Mouse (Mus musculus) cerebellum, adult (tissue): ENCODE results near the gene Clec11a.

Source experiments
- ATAC-seq: cut with Nextera tagmentation; 2 replicates; pipeline ENCODE4 v1.9.2; 2017; ENCODE audit warnings: mild to moderate bottlenecking, moderate library complexity, mixed read lengths; ENCODE audit not compliant: insufficient number of reproducible peaks, low FRiP score, low TSS enrichment

Clec11a gene

GRCm38 (mm10) chr7:44287760-44288159 is 18.9 kb downstream of the Clec11a start:
- ATAC-seq = no peak

GRCm38 (mm10) chr7:44281586-44281985 is 25.1 kb downstream of the Clec11a start:
- ATAC-seq = no peak

- ATAC-seq = no peak
These were observed 25.7 kb downstream of the Clec11a start for GRCm38 (mm10) chr7:44280959-44281358.

DNA sequence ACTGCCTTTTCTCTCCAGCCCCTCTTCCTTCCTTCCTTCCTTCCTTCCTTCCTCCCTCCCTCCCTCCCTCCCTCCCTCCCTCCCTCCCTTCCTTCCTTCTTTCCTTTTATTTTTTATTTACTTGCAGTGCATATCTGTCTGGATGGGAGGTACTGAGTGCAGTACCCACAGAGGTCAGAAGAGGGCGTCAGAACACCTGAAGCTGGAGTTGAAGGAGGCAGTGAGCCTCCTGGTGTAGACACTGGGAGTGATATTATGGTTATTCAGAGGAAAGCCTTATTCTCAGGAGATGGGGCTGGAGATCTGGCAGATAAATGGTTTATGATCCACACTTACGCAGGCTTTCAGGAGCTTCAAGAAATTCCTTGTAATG is 29.5 kb downstream of the Clec11a start:
- ATAC-seq = no peak; the same call in 1 of the 2 replicates

DNA sequence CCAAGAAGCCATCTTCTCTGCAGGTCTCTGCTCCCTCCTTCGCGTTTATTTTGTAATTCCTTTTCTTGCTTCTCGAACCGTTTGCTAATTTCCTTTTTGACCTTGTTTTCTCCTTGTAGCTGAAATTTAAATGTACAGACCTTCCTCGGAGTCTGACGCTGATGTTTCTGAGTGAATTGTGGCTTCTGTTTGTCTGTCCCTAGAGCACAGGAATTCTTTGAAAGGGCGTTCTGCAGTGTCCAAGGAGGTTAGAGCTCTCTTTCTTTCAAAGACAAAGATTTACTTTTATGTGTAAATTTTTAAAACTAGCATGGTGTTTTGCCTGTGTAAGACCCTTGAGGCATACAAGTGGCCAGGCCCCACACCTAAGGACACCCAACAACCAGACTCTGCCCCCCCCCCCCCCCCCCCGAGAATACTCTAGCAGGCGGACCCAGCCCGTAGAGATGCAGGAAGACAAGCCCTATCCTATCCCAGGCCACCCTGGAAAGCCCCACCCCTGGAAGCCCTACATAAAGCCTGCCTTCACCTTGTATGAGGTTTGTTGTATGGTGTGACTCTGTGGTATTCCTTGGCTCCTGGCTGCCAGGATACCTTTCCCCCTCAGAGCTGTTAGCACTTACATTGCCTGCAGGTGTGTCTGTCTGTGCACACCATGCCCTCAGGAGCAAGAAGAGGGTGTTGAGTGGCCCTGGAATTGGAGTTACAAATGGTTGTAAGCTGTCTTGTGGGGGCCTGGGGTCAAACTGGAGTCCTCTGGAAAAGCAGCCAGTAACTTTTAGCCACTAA is 30.0 kb downstream of the Clec11a start:
- no peak for ATAC-seq

- no peak for ATAC-seq
These were observed 31.2 kb downstream of the Clec11a start for GRCm38 (mm10) chr7:44275546-44275945.

DNA sequence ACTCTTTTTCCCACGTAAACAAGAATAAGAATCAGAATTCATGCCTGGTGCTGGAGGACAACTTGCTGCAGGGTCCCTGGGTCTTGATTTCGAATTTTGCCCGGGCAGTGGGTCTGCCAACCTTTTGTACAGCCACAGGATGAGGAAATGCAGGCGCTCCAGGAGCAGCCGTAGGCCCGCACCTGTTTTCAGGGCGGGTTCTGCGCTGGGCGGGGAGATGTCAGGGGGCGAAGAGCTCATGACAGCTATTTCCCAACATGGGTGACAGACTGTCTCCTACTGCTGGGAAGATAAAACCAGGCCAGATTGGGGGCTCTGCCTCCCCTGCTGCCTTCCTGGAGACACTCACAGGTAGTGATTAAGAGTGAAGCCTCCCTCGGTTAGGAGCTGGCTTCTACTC is 32.6 kb downstream of the Clec11a start:
- ATAC-seq = no peak

DNA sequence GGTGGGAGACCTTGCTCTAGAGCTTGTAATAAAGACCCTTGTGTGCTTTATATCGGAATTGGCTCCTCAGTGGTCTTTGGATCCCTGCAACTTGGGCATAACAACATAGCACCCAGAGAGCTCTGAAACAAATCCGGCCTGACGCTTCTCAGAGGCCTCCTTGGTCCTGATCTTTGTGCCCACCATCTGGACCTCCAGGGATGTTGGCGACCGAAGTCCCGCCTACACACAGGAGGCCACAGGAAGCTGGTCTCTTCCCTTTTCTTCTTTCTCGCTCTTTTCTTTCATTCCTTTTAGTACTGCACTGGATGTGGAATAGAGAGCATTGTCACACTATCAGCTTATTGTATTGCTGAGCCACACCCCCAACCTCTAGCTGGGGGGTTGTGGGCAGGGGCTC is 33.3 kb downstream of the Clec11a start:
- ATAC-seq = no peak

DNA sequence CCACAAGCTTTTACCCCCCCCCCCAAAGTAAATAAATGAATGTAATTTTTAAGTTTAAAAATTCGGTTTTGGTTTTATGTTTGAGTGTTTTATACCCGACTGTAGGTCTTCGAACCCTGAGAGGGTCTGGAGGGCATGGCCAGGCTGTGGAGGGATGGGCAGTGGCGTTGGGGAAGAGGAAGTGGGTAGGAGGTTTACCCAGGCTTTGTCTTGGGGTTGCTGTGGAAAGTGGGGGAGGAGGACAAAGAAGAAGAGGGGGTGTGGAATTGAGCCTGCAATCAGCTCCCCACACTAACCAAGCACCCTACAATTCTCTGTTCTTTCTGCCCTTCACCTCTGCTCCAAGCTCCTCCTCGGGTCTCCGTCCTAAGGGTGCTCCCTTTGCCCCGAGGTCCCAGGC is 34.2 kb downstream of the Clec11a start:
- no peak for ATAC-seq

GRCm38 (mm10) chr7:44271309-44271708 is 35.4 kb downstream of the Clec11a start:
- no peak for ATAC-seq

- ATAC-seq = no peak
These were observed 37.3 kb downstream of the Clec11a start for GRCm38 (mm10) chr7:44269397-44269796.

GRCm38 (mm10) chr7:44268117-44268516 is 38.6 kb downstream of the Clec11a start:
- ATAC-seq = no peak

DNA sequence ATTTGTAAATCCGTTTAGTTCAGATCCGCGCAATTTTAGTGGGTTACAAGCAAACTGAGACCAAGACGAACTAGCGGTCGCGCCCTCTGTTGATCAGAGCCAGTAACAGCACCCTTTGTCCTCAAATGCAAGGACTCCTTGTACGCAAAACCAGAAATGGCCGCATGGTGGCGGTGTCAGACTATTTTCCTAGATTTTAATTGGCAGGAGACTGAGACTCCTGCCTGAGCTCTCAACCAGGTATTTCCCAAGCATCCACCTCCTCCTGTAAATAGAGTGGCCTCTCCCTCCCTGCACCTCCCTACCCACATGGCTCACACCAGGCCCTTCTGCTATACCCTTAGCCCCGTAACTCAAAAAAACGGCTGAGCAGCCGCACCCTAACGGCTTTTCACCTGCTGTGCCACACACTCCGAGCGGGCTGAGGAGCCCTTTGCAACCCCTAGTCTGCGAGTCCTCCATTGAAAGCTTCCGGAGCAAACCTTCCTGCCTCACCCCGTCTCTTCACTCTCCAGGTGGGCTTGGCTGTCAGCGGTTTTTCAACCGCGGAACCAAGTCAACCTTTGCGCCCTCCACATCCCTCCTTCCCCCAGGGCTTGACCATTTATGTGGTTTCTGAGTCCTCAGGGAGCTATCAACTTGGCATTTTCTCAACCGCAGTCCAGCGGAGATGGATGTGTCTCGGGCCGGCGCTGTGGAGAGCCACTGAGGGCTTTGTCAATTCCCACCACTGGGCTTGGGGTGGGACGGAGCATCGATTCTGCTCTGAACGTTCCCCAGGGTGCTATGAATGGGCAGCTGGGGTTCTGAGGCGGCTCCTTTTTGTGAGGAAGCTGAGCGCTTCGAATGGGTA is 43.7 kb downstream of the Clec11a start:
- peak; percentile 87 for ATAC-seq

DNA sequence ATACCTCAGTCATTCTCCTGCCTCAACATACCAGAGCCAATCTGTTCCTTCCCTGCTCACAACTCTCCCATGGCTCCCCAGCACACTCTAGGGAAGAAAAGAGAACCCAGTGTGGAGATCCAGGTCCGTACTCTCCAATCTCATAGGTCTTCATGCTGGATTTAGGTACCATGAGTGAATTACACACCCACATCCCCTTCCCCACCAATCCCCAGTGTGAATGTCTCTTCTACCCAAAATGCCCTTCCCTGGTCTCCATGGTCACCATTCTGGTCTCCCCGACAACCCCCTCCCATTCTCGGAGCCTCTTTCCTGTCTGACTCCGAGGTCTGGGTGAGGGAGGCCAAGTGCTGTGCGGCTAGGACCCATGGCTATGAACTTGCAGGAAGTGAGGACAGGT is 45.6 kb downstream of the Clec11a start, which contains the start of gene Gm15517:
Gene Gm15517, plus strand, starts transcription at position 301 of the 400 bp plus-strand sequence.
- ATAC-seq = no peak

DNA sequence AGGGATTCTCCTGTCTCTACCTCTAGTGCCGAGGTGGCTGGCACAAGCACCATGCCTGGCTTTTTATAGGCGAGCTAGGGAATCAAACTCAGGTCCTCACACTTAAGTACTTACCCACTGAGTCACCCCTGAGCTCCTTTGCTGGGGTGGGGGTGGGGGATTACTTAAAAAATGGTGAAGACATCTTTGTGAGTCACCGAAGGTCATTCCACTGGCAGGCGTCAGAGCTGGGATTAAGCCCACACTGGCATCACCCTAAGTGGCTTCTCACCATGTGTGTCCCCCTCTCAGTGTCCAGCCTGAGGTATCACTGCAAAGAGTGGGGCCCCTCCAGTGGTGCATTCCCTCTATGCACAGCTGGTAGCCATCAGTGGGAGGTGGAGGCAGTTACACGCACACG is 46.3 kb downstream of the Clec11a start:
- ATAC-seq = no peak

GRCm38 (mm10) chr7:44257278-44257677 is 49.4 kb downstream of the Clec11a start, which contains the start of gene Acp4:
Gene Acp4, minus strand, starts transcription at chr7:44257378.
- ATAC-seq = no peak

- ATAC-seq = no peak
These were observed 51.8 kb downstream of the Clec11a start for GRCm38 (mm10) chr7:44254930-44255329.

DNA sequence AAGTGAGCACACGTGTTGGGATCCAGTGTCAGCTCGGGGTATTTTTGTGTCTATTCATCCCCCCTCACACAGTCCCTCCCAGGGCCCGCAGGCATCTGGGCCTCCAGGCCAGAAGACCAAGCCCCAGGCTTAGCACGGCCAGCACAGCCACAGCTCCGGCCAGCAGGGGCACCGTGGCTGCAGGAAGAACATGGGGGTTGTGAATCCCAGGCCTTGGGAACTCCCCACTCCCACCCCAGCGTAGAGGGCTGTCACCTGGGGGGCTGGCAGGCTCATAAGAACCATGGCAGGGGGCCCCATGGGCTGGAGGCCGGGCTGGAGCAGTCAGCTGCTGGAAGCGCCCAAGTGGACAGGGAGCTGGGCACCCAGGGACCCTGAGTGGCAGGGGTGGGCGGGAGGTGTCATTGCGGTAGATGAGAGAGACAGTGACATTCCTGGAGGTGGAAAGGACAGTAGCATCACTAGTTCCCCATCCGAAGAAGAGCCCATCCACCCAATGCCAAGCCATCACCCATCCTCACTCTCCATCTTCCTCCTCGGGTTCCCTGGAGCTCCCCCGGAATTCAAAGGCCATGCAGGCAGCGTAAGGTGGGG is 53.6 kb downstream of the Clec11a start:
- no peak for ATAC-seq
